18 mouse cellular contexts compared by ENCODE assay signal in the genomic region with DNA sequence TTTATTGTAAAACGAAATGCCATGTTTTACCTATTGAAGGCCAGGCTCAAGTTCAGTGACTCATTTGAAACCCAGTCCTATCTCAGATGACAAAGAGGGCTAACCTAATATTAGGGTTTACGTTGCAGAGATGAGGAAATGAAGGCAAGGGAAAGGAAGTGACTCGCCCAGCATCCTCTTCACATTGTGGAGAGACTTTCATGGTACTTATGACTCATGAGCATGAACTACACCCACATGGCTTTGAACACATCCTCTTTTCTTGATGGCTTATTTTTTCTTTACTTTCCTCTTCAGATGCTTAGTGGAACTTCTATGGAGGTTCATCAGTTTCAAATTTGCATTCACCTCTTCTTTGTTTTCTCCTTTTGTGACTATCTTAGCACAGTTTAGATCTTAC. TPM values are rescaled to one million over a fixed set of nuclear protein-coding genes. Genes with fewer than 3 reads are reported as not detected.
A peak's percentile ranks its signal among the peaks of the same experiment; 100 is the strongest.
DNase-seq lines count a peak whose midpoint lies in the region; ATAC-seq lines count a peak whose summit lies in the region.
"Had no signal": no experiment of that assay in that cellular context is flagged by ENCODE, and none has a peak within 500 bp of the region (broad histone marks: within the 10 kb centered on the region; RNA-seq: fewer than 3 reads in every experiment).

No protein-coding gene starts in this region.

- H3K27me3 ChIP-seq in hindbrain, embryonic 12.5 days, result no peaks in the 10 kb centered on the region
- H3K27me3 ChIP-seq: embryonic facial prominence, embryonic 13.5 days; forebrain, embryonic 12.5 days; heart, embryonic 13.5 days; hindbrain, embryonic 15.5 days; limb, embryonic 12.5 days had no signal

- no peak for DNase-seq in frontal cortex, postnatal 36 days (ENCODE audit: low spot score in 2 of 2)
- peak; percentile 58 for DNase-seq in 3T3-L1 (ENCODE audit: low read depth, low spot score)
- peak; percentile 10 for DNase-seq in Muller cell, postnatal 12 days (ENCODE audit: inconsistent ontology term)
- no peak for DNase-seq in left cerebral cortex, postnatal 36 days (ENCODE audit: low spot score in 2 of 2)
- no peak for DNase-seq in left cerebral cortex, adult 18-20 months (ENCODE audit: low spot score in 2 of 2)
- DNase-seq: adrenal gland, adult 8-10 months; cerebellum, postnatal 25 days; right cerebral cortex, postnatal 4 days had no signal

- no peaks in the 10 kb centered on the region for H3K9me3 ChIP-seq in hindbrain, embryonic 12.5 days (replicated peaks)
- H3K9me3 ChIP-seq: embryonic facial prominence, embryonic 13.5 days; forebrain, embryonic 12.5 days; heart, embryonic 13.5 days; hindbrain, embryonic 15.5 days; limb, embryonic 12.5 days had no signal

- ATAC-seq in frontal cortex, adult (ENCODE audit: low TSS enrichment), result peak; percentile 39; the same call in 1 of the 2 replicates
- ATAC-seq in megakaryocyte, adult 5-6 weeks (ENCODE audit: poor library complexity, severe bottlenecking), result peak; percentile 81
- ATAC-seq in hindbrain, embryonic 12.5 days (ENCODE audit: low FRiP score), result no peak

- no peak overlapping the region for H3K27ac ChIP-seq in hindbrain, embryonic 12.5 days
- H3K27ac ChIP-seq: embryonic facial prominence, embryonic 13.5 days; forebrain, embryonic 12.5 days; heart, embryonic 13.5 days; hindbrain, embryonic 15.5 days; kidney, postnatal 0 days; limb, embryonic 12.5 days; stomach, postnatal 0 days had no signal

- intact Hi-C loops in left cerebral cortex, postnatal 36 days (cut with DNase I), result no loop called here

- H3K4me1 ChIP-seq in hindbrain, embryonic 12.5 days, result no peaks in the 10 kb centered on the region
- H3K4me1 ChIP-seq: embryonic facial prominence, embryonic 13.5 days; forebrain, embryonic 12.5 days; heart, embryonic 13.5 days; hindbrain, embryonic 15.5 days; limb, embryonic 12.5 days had no signal

- no peak overlapping the region for H3K9ac ChIP-seq in hindbrain, embryonic 12.5 days
- H3K9ac ChIP-seq: embryonic facial prominence, embryonic 13.5 days; forebrain, embryonic 12.5 days; heart, embryonic 13.5 days; hindbrain, embryonic 15.5 days; limb, embryonic 12.5 days had no signal

- WGBS in hindbrain, embryonic 12.5 days, result 84% methylated on average over 3 of the region's 3 CpGs

- H3K4me2 ChIP-seq in hindbrain, embryonic 12.5 days (replicated peaks), result no peak overlapping the region
- H3K4me2 ChIP-seq: embryonic facial prominence, embryonic 13.5 days; forebrain, embryonic 12.5 days; heart, embryonic 13.5 days; hindbrain, embryonic 15.5 days; limb, embryonic 12.5 days had no signal

- H3K4me3 ChIP-seq in hindbrain, embryonic 12.5 days, result no peak overlapping the region
- H3K4me3 ChIP-seq: embryonic facial prominence, embryonic 13.5 days; forebrain, embryonic 12.5 days; heart, embryonic 13.5 days; hindbrain, embryonic 15.5 days; limb, embryonic 12.5 days had no signal

- no peaks in the 10 kb centered on the region for H3K36me3 ChIP-seq in hindbrain, embryonic 12.5 days
- H3K36me3 ChIP-seq: embryonic facial prominence, embryonic 13.5 days; forebrain, embryonic 12.5 days; heart, embryonic 13.5 days; hindbrain, embryonic 15.5 days; limb, embryonic 12.5 days had no signal

RNA-seq across cellular contexts. Expression of a gene that starts 16.4 kb away (rescaled TPM):
- 35.6 and 36.5 TPM in 2 replicates for total RNA-seq in megakaryocyte, adult 5-6 weeks (2015)
- 63.1 and 63.2 TPM in 2 replicates for total RNA-seq in megakaryocyte, adult 5-6 weeks (2017)
- polyA plus RNA-seq in hindbrain, embryonic 12.5 days (2016; fragmentation: Nextera tagmentation; extraction: Ambion mirVana), result 36.4 and 38.6 TPM in 2 replicates
- 100 to 1,000 TPM; 144 to 190 TPM for total RNA-seq in left cerebral cortex, postnatal 36 days (2021)
- total RNA-seq in left cerebral cortex, adult 18-20 months (2021), result 100 to 1,000 TPM; 167 to 171 TPM

Comparison
In these comparisons a context has a peak if more than half of its experiments do, and no peak if none do; other contexts are left out.
1. DNase-seq: peak in 3T3-L1 (single experiment) and Muller cell, postnatal 12 days (single experiment); none in frontal cortex, postnatal 36 days (0 of 2), left cerebral cortex, postnatal 36 days (0 of 2) and left cerebral cortex, adult 18-20 months (0 of 2).